Mouse (Mus musculus): ENCODE measurements around the gene Slc48a1.

The Slc48a1 gene

GRCm38 (mm10) chr15:97782749-97783105 is 4.4 kb downstream of the Slc48a1 start:
- DNase-seq (ENCODE audit: low read depth), result peak; percentile 86

- DNase-seq (ENCODE audit: low read depth), result peak; percentile 87
Observed at GRCm38 (mm10) chr15:97784092-97784559, 5.8 kb downstream of the Slc48a1 start.

- peak; percentile 38 for DNase-seq (ENCODE audit: low read depth)
Observed at GRCm38 (mm10) chr15:97784561-97785161, 6.3 kb downstream of the Slc48a1 start.

- DNase-seq (ENCODE audit: low read depth), result peak; percentile 84
Observed at GRCm38 (mm10) chr15:97785731-97786411, 7.6 kb downstream of the Slc48a1 start.

- peak; percentile 98 for DNase-seq (ENCODE audit: low read depth)
Observed at GRCm38 (mm10) chr15:97786412-97787112, 8.2 kb downstream of the Slc48a1 start.

- DNase-seq (ENCODE audit: low read depth), result no peak
Observed at GRCm38 (mm10) chr15:97787148-97787798, 9.0 kb downstream of the Slc48a1 start.

- DNase-seq (ENCODE audit: low read depth), result peak; percentile 87
Observed at GRCm38 (mm10) chr15:97787799-97788667, 9.7 kb downstream of the Slc48a1 start.

- DNase-seq (ENCODE audit: low read depth), result no peak
Observed at GRCm38 (mm10) chr15:97788821-97789220, 10.5 kb downstream of the Slc48a1 start.

GRCm38 (mm10) chr15:97789761-97790505 is 11.6 kb downstream of the Slc48a1 start:
- DNase-seq (ENCODE audit: low read depth), result peak; percentile 66

- no peak for DNase-seq (ENCODE audit: low read depth)
Observed at GRCm38 (mm10) chr15:97791126-97791700, 12.9 kb downstream of the Slc48a1 start.

- DNase-seq (ENCODE audit: low read depth), result no peak
Observed at GRCm38 (mm10) chr15:97793386-97794153, 15.2 kb downstream of the Slc48a1 start.

GRCm38 (mm10) chr15:97794268-97794667 is 15.9 kb downstream of the Slc48a1 start:
- DNase-seq (ENCODE audit: low read depth), result no peak

- no peak for DNase-seq (ENCODE audit: low read depth)
Observed at GRCm38 (mm10) chr15:97795559-97796235, 17.4 kb downstream of the Slc48a1 start.

GRCm38 (mm10) chr15:97796674-97797310 is 18.5 kb downstream of the Slc48a1 start:
- no peak for DNase-seq (ENCODE audit: low read depth)

- DNase-seq (ENCODE audit: low read depth), result no peak
Observed at GRCm38 (mm10) chr15:97798134-97798533, 19.8 kb downstream of the Slc48a1 start.

- DNase-seq (ENCODE audit: low read depth), result no peak
Observed at GRCm38 (mm10) chr15:97799446-97799845, 21.1 kb downstream of the Slc48a1 start.

- no peak for DNase-seq (ENCODE audit: low read depth)
Observed at GRCm38 (mm10) chr15:97800853-97801252, 22.5 kb downstream of the Slc48a1 start.

- no peak for DNase-seq (ENCODE audit: low read depth)
Observed at GRCm38 (mm10) chr15:97801811-97802210, 23.5 kb downstream of the Slc48a1 start.

- no peak for DNase-seq (ENCODE audit: low read depth)
Observed at GRCm38 (mm10) chr15:97802575-97802974, 24.3 kb downstream of the Slc48a1 start.

Measured in 416B (cell line).